Mouse (Mus musculus) forebrain, embryonic 14.5 days (tissue): ENCODE measurements around the gene Med20. TPM values are rescaled to one million over a fixed set of nuclear protein-coding genes. Genes with fewer than 3 reads are reported as not detected.

ENCODE experiments used
- ATAC-seq: fragments of 200-750 bp; cut with Nextera tagmentation; 2 replicates; pipeline ENCODE4 v1.8.0; 2017; ENCODE audit warnings: mild to moderate bottlenecking, moderate library complexity
- DNase-seq: peaks from one replicate; pipeline ENCODE4 v3.0.0-alpha.2; 2015; ENCODE audit warnings: low spot score
- H3K27ac ChIP-seq: fragments of 300-500 bp; sonication (generic); 2 replicates; pipeline ENCODE4 v1.5.1; 2014; ENCODE audit warnings: low read depth, mild to moderate bottlenecking, control low read depth, low read length, moderate library complexity
- H3K27me3 ChIP-seq: fragments of 300-500 bp; sonication (generic); replicated peaks from 2 replicates; pipeline ENCODE4 v1.6.1; 2014; ENCODE audit warnings: low read length, control low read depth, mixed read lengths; ENCODE audit not compliant: control insufficient read depth, insufficient read depth
- H3K36me3 ChIP-seq: fragments of 300-500 bp; sonication (generic); 2 replicates; pipeline ENCODE4 v1.6.1; 2014; ENCODE audit warnings: low read length, control low read depth; ENCODE audit not compliant: control insufficient read depth, insufficient read depth
- H3K4me1 ChIP-seq: fragments of 300-500 bp; sonication (generic); 2 replicates; pipeline ENCODE4 v1.6.1; 2014; ENCODE audit warnings: antibody characterized with exemption, low read length, control low read depth; ENCODE audit not compliant: control insufficient read depth, insufficient read depth
- H3K4me2 ChIP-seq: fragments of 300-500 bp; sonication (generic); 2 replicates; pipeline ENCODE4 v1.6.1; 2014; ENCODE audit warnings: mild to moderate bottlenecking, control low read depth, low read length
- H3K4me3 ChIP-seq: fragments of 300-500 bp; sonication (generic); 2 replicates; pipeline ENCODE4 v1.5.1; 2014; ENCODE audit warnings: low read depth, low read length, control low read depth
- H3K9ac ChIP-seq: fragments of 300-500 bp; sonication (generic); 2 replicates; pipeline ENCODE4 v1.6.1; 2014; ENCODE audit warnings: mild to moderate bottlenecking, low read length, control low read depth, moderate library complexity
- H3K9me3 ChIP-seq: fragments of 300-500 bp; sonication (generic); replicated peaks from 2 replicates; pipeline ENCODE4 v1.6.1; 2016; ENCODE audit warnings: low read length, control low read depth, mixed read lengths; ENCODE audit not compliant: control insufficient read depth
- WGBS: fragments of 180-500 bp; shearing (Covaris S2); extraction: QIAGEN DNeasy Blood & Tissue Kit; methylation state at CpG from one replicate; pipeline ENCODE4 v1.1.7; 2014; 5-methylcytosine and 5-hydroxymethylcytosine counted together
- polyA plus RNA-seq: library from polyadenylated mRNA; unstranded; fragments of >200 nt; fragmentation: Nextera tagmentation; extraction: Ambion mirVana; gene quantifications from 2 replicates; pipeline ENCODE4 v1.2.1, GENCODE M21; 2014

Med20 gene
- polyA plus RNA-seq, 1 experiment from 2014 or later = 55.4 TPM

- Histone ChIP-seq H3K4me3 (peak overlapping the region; percentile 52), H3K36me3 (peaks cover 12% of the 10 kb centered on the region; the same call in 1 of the 2 replicates), H3K9ac (peak overlapping the region; percentile 72), H3K4me2 (peak overlapping the region; percentile 90), H3K9me3 (no peaks in the 10 kb centered on the region), H3K27me3 (no peaks in the 10 kb centered on the region), H3K27ac (peak overlapping the region; percentile 96), H3K4me1 (peaks cover 24% of the 10 kb centered on the region)
- DNase-seq (peak; percentile 59), ATAC-seq (peak; percentile 74)
- WGBS = under 1% methylated on average over 59 of the region's 61 CpGs
Observed at GRCm38 (mm10) chr17:47629717-47630677, 18.6 kb downstream of the Med20 start.

GRCm38 (mm10) chr17:47630678-47631065, 19.3 kb downstream of the Med20 start, which contains the start of gene Usp49:
Gene Usp49, plus strand, starts transcription at chr17:47630690.
- H3K9me3 ChIP-seq = no peaks in the 10 kb centered on the region
- H3K27ac ChIP-seq = peak within 1 kb of the TSS; percentile 96
- ATAC-seq (no peak), DNase-seq (no peak)
- peak within 1 kb of the TSS; percentile 72 for H3K9ac ChIP-seq
- 0% methylated on average over 3 of the region's 3 CpGs for WGBS
- peaks cover 11% of the 10 kb centered on the region; the same call in 1 of the 2 replicates for H3K36me3 ChIP-seq
- H3K4me3 ChIP-seq = peak within 1 kb of the TSS; percentile 52
- no peaks in the 10 kb centered on the region for H3K27me3 ChIP-seq
- peaks cover 24% of the 10 kb centered on the region for H3K4me1 ChIP-seq
- H3K4me2 ChIP-seq = peak within 1 kb of the TSS; percentile 90

DNA sequence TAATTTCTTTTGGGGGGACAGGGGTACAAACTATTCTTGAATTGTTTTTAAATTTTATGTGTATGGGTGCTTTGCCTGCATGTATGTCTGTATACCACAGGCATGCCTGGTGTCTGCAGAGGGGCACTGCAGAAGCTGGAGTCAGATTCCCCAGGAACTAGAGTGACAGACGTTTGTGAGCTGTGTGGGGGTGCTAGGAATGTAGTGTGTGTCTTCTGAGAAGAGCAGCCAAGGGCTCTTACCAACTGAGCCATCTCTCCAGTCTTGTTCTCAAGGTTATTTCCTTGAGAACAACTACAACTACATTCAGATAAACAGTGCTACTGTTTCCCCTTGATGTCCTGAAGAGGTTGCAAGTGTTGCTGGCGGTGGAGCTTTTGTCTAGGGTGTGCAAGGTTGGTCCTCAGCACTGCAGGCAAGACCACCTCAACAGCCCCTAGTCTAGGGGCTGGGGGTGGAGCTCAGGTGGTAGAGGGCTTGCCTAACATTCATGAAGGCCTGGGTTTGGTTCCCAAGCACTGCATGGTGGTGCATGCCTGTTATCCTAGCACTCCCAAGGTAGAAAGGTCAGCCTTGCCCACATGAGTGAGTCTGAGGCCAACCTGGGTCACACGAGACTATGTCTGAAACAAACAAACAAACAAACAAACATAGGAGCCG, 20.9 kb downstream of the Med20 start:
- Histone ChIP-seq H3K4me2 (peak overlapping the region; percentile 25; the same call in 1 of the 2 replicates), H3K36me3 (peaks cover 7% of the 10 kb centered on the region; the same call in 1 of the 2 replicates), H3K27ac (no peak overlapping the region), H3K27me3 (no peaks in the 10 kb centered on the region), H3K4me1 (peaks cover 24% of the 10 kb centered on the region), H3K4me3 (no peak overlapping the region), H3K9me3 (no peaks in the 10 kb centered on the region), H3K9ac (peak overlapping the region; percentile 29; the same call in 1 of the 2 replicates)
- ATAC-seq (no peak), DNase-seq (no peak)
- WGBS = 73% methylated on average over 4 of the region's 4 CpGs

DNA sequence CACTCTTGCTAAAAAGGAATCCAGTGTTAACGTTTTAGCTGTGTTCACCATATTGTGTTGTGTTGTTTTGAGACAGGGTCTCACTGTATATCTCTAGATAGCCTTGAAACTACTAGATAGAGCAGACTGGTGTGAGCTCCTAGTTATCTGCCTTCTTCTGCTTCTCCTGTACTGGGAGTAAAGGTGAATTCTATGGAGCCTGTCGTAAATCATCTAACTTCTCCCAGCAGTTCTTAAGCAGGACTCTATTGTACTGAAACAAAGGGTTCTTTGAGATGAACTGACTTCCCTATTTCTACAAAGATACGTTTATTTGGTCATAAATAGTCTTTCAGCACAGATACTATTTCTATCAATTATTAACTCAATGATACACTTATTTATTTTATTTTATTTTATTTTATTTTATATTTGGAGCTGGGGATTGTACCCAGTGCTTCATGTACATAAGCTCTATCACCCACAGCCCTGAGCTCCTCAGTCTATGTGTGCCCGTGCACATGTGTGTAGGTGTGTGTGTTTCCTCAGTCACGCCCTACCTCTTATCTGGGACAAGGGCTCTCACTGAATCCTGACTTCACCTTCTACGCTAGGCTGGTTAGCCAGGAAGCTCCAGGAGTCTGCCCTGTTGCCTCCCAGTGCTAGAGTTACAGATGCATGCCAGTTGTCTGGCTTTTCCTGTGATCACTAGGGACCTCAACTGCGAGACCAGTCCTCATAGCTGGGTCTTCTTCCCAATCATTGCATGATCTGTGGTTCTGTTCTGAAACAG, 22.8 kb downstream of the Med20 start:
- no peak for ATAC-seq
- 82% methylated on average over 7 of the region's 7 CpGs for WGBS
- no peaks in the 10 kb centered on the region for H3K9me3 ChIP-seq
- no peak overlapping the region for H3K4me2 ChIP-seq
- no peak for DNase-seq
- H3K9ac ChIP-seq = no peak overlapping the region
- H3K27me3 ChIP-seq = no peaks in the 10 kb centered on the region
- H3K4me1 ChIP-seq = peaks cover 19% of the 10 kb centered on the region
- no peak overlapping the region for H3K4me3 ChIP-seq
- no peak overlapping the region for H3K27ac ChIP-seq
- H3K36me3 ChIP-seq = peaks cover 7% of the 10 kb centered on the region; the same call in 1 of the 2 replicates

DNA sequence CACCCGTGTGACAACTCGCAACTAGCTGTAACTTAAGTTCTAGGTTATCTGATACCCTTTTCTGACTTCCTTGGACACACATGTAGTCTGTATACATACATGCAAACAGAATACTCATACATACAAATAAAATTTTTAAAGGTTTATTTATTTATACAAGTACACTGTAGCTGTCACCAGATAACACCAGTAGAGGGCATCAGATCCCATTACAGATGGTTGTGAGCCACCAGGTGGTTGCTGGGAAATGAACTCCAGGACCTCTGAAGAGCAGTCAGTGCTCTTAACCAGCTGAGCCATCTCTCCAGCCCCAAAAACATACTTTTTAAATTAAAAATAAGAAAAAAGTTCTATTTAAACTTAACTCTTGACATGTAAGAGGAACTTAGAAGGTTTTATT, 31.6 kb downstream of the Med20 start:
- Histone ChIP-seq H3K4me1 (no peaks in the 10 kb centered on the region), H3K9me3 (no peaks in the 10 kb centered on the region), H3K27ac (no peak overlapping the region), H3K4me3 (no peak overlapping the region), H3K36me3 (no peaks in the 10 kb centered on the region), H3K9ac (no peak overlapping the region), H3K4me2 (no peak overlapping the region), H3K27me3 (no peaks in the 10 kb centered on the region)
- DNase-seq = no peak
- WGBS = 89% methylated on average over 2 of the region's 2 CpGs
- ATAC-seq = no peak

DNA sequence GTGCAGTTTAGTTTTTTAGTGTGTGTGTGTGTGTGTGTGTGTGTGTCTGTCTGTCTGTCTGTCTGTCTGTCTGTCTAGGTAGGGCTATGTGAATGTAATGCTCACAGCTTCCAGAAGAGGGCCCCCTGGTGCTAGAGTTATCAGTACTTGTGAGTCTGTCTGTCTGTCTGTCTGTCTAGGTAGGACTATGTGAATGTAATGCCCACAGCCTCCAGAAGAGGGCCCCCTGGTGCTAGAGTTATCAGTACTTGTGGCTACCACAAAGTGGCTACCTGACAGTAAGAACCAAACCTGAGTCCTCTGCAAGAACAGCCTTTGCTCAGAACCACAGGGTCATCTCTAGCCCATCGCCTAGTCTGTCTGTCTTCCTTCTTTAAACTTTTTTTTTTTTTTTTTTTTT, 35.3 kb downstream of the Med20 start:
- Histone ChIP-seq H3K9ac (no peak overlapping the region), H3K9me3 (no peaks in the 10 kb centered on the region), H3K4me3 (no peak overlapping the region), H3K27ac (no peak overlapping the region), H3K36me3 (peaks cover 6% of the 10 kb centered on the region; the same call in 1 of the 2 replicates), H3K4me2 (no peak overlapping the region), H3K4me1 (peaks cover 4% of the 10 kb centered on the region; the same call in 1 of the 2 replicates), H3K27me3 (no peaks in the 10 kb centered on the region)
- WGBS = 63% methylated on average over 1 of the region's 1 CpGs
- DNase-seq (peak; percentile 48), ATAC-seq (no peak)

DNA sequence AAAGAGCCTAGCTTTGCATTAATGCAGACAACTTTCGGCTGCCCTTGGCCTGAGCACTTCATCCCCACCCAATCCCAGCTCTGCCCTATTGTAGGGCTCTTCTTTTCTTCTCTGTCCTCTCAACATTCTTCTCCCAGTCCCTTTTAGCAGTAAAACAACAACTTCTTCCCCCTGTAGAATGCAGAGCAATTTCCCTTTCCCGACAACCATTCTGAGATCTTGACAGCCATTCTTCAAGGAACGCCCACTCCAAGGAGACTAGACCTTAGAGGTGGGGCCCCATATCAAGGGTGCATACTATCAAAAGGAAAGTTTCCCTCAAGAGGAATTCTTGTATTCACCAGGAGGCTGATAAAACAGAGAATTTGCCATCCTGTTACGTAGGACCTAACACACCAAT, 37.6 kb downstream of the Med20 start:
- H3K9me3 ChIP-seq = no peaks in the 10 kb centered on the region
- DNase-seq (no peak), ATAC-seq (no peak)
- no peaks in the 10 kb centered on the region for H3K27me3 ChIP-seq
- no peak overlapping the region for H3K9ac ChIP-seq
- H3K4me2 ChIP-seq = no peak overlapping the region
- no peak overlapping the region for H3K4me3 ChIP-seq
- peaks cover 4% of the 10 kb centered on the region; the same call in 1 of the 2 replicates for H3K4me1 ChIP-seq
- no peak overlapping the region for H3K27ac ChIP-seq
- WGBS = 29% methylated on average over 4 of the region's 4 CpGs
- H3K36me3 ChIP-seq = peaks cover 14% of the 10 kb centered on the region

DNA sequence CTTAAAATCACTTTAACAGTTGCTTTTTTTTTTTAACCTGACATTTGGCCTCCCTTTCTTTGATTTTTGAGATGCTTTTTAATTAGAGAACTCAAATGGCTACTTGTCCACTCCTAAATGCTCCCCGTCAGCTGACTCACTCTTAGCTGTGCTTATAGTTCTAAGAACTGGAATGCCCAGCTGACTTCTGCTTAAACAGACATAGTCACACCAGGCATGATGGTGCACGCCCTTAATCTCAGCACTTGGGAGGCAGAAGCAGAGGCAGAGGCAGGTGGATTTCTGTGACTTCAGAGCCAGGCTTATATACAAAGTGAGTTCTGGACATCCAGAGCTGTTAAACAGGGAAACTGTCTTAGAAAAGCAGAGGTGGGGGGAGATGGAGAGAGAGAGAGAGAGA, 40.6 kb downstream of the Med20 start:
- 70% methylated on average over 2 of the region's 2 CpGs for WGBS
- Histone ChIP-seq H3K4me1 (peaks cover 4% of the 10 kb centered on the region; the same call in 1 of the 2 replicates), H3K4me2 (no peak overlapping the region), H3K9me3 (no peaks in the 10 kb centered on the region), H3K9ac (no peak overlapping the region), H3K27me3 (no peaks in the 10 kb centered on the region), H3K36me3 (peaks cover 30% of the 10 kb centered on the region), H3K27ac (no peak overlapping the region), H3K4me3 (no peak overlapping the region)
- ATAC-seq (no peak), DNase-seq (no peak)
